Mouse (Mus musculus) retina, adult 2 months (tissue): ENCODE data around the gene Nelfb.
"Not testable (repeated sequence)": the region's sequence is repeated elsewhere in the genome, so short reads cannot be mapped to it uniquely, and the experiment has no call there.

Experiments used
- DNase-seq: peaks from one replicate; pipeline ENCODE4 v3.0.0-alpha.2; 2012; ENCODE audit warnings: low read depth, low spot score

Nelfb gene

DNA sequence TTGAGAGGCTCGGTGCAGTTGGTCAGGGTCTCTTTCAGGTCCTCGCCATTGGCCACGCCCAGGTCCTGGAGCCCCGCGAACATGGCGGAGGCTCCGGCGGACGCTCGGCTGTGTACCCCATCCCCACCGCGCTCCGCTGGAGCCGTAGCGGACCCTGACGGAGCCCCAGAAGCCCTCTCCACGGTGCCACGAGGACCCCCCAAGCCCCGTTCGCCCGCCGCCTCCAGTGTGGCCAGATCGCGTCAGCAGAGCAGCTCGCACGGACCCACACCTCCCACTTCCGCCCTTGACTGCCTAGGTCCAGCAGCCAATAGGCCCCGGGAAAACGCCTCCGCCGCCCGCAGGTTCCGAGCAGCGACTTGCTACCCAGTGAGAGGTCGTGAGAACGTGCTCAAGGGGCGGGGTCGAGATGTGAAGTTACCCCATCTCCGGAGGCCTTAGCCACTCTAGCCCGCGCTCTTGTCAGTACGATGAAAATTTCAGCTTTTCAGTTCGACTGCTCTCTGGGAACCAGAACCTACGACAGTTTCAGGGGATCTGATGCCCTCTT, at the start of gene Nelfb:
Nelfb (minus strand) TSS at position 369 of the 550 bp plus-strand sequence.
- peak; percentile 73 for DNase-seq

DNA sequence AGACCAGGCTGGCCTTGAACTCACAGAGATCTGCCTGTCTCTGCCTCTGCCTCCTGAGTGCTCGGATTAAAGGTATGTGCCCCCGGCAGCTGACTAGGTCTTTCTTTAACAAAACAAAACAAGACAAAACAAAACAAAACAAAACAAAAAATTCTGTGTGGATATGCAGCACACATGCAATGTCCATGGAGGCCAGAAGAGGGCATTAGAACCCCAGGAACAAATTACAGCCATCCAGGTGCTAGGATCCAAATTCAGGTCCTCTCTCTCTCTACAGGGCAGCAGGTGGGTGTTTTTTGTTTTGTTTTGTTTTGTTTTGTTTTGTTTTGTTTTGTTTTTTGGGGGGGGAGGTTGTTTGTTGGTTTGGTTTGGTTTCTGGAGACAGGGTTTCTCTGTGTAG, 47.6 kb upstream of the Nelfb start:
- DNase-seq, result no peak

DNA sequence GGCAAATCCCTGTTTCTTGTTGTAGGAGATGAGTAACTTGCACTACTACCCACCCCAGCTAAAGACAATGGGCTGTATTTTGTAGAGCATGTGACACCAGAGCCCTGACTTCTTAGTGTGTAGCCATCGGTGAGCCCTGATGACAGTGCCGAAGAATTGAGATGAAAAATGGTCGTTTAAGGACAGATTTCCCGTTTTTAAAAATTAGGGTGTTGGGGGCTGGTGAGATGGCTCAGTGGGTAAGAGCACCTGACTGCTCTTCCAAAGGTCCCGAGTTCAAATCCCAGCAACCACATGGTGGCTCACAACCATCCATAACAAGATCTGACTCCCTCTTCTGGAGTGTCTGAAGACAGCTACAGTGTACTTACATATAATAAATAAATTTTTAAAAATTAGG, 46.0 kb upstream of the Nelfb start:
- DNase-seq, result not testable (repeated sequence)

DNA sequence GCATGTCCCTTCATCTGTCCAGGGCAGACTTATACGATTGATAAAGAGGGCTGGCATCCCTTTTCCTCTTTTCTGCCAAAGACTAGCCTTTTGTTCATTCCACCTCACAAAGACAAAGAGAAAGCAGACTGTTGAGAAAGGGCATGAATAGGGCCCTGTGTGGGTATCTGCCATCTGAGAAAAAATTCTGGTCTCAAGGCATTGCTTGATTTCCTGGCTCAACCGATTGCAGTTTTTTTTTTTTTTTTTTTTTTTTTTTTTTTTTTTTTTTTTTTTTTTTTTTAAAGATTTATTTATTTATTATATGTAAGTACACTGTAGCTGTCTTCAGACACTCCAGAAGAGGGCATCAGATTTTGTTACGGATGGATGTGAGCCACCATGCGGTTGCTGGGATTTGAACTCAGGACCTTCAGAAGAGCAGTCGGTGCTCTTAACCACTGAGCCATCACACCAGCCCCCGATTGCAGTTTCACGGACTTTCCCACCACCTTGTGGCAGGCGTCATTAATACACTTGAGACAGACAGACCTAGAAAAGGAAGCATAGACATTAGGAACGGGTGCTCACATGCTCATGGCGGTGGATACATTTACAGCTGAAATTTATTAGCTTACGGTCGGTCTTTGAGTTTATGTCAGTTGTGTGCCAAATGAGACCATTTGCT, 45.3 kb upstream of the Nelfb start:
- DNase-seq, result not testable (repeated sequence)

DNA sequence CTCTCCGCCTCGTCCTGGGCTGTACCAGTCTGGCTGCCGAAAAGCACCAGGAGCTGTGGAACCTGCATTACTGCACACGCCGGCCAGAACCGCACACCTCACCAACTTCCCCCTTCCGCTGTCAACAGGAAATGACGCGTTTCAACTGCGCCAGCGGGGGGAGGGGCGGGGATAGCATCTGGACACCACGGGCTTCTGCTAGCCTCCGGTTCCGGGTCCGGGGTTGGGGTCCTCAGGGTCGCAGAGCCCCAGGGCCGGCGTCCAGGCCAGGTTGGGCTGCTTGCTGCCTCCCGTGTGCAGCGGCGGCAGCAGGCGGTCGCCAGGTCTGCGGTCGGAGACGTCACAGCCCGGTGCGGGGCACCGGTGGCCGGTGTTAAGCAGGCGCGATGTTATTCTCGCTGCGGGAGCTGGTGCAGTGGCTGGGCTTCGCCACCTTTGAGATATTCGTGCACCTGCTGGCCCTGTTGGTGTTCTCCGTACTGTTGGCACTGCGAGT, 44.0 kb upstream of the Nelfb start, which contains the start of gene Tmem203:
Tmem203 (plus strand) TSS at position 156 of the 496 bp plus-strand sequence.
- DNase-seq, result peak; percentile 87

DNA sequence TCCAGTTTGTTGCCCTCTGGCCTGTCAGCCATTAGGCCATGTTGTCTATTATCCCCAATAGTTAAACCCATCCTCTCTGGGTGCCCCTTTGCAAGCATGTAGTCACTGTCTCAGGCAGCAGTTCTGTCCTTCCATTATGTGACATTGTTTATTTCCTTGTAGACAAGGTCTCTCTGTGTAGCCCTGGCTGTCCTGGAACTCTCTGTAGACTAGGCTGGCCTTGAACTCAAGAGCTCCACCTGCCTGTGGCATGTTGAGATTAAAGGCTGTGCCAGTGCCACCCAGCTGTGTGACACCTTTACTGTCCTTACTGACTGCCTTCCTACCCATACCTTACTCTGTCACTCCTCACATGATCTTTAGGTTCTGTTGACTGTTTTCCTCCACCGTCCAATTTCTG, 41.0 kb upstream of the Nelfb start:
- no peak for DNase-seq

DNA sequence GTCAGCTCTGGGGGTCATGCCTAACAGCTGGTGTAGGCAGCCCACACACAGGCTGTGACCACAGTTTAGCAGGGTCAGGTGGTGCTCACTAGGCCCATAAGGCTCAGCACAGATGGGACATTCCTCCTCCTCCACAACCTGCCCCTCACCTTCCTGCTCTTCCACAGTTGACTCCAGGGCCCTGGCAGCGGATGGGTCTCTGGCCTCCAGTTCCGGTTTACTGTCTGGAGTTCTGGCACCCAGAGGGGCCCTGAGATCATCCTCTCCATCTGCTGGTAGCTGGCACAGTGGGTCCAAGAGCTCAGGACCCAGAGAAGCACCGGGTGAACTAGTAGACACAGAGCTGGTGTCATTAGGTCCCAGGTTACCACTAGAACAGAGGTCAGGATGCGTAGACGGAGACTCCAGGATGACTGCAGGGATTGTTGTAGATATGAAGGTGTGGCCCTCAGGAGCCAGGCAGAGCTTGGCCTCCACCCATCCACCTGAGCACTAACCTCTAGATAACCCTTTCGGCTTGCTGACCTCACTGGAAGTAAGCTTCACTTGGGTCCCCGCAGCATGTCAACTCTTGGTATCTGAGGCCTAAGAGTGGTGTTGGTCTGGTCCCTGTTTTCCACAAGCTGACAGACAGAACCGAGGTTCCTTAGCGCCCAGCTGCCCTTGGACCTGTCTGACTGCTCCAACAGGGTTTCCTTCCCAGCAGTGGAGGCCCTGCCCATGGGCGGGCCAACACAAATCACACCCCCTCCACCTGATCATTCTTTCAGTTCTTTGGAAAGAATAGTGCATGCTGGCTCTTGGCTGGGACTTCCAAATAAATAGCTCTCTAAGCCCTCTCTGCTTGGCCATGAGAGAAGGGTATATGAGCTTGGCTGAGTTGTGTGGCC, 35.1 kb upstream of the Nelfb start, which contains the start of gene AL732309.1:
AL732309.1 (minus strand) TSS at position 681 of the 890 bp plus-strand sequence.
- DNase-seq, result no peak

DNA sequence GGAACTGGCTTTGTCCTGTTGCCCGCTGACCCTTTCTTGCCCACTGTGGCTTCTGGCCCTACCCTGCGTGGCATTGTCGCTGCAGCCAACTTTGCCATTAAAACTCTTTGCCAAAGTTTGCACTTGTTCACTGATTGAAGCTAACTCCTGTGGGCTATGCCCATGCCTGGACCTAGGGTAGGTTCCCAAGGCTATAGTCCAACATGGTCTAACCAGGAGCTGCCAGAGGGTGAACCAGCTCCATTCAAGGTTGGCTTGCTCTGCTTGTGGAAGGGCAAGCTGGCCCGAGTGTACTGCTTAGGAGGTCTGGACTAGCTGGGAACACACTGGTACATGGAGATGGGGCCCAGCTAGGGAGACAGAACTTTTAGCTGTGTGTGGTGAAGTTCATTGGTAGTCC, 32.9 kb upstream of the Nelfb start:
- DNase-seq, result no peak

DNA sequence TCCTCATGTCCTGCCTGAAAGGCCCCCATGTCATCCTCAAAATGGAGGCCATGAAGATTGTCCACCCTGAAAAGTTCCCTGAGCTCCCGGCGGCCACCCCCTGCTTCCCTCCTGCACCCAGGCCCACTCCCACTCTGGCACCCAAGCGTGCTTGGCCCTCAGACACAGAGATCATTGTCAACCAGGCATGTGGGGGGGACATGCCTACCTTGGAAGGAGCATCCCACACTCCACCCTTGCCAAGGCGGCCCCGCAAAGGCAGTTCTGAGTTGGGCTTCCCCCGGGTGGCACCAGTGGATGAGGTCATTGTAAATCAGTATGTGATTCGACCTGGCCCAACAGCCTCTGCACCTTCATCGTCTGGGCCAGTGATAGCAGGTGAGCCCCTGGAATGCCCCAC, 32.1 kb upstream of the Nelfb start:
- DNase-seq, result no peak

DNA sequence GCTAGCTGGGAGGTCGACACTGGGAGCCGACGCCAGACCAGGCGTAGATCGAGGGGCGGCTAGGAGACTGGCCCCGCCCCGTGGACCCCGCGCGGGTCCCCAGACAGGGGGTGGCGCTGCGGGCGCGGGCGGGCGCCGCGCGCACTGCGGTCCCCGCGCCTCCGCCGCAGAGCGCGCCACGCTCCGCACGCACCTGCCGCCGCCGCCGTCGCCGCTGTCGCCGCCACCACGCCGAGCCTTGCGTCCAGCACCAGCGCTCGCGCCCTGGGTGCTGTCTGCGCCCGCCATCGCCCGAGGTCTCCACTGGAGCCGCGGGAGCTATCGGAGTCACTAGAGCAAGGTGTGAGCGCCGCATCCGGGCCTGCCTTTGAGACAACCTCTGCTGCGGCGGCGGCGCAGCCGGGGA, 30.8 kb upstream of the Nelfb start, which contains the start of the genes Rnf208 and Cysrt1:
Rnf208 (plus strand) TSS at position 155 of the 406 bp plus-strand sequence.
Cysrt1 (minus strand) TSS at position 352 of the 406 bp plus-strand sequence.
- DNase-seq, result no peak

DNA sequence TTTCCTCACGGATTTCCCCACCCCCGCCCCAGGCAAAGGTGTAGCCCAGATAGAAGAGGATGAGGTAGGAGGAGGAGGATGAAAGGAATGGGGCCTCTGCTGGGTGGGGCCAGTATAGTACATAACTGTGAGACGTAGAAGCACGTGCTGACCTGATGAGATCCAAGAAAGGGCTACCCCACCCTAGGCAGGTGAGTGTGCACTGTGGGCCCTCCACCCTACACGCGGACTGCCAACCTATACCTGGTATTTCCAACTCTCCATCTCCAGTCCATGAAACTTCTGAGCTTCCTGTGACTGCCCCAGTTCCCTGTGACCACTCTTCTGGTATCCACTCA, 30.1 kb upstream of the Nelfb start:
- no peak for DNase-seq

DNA sequence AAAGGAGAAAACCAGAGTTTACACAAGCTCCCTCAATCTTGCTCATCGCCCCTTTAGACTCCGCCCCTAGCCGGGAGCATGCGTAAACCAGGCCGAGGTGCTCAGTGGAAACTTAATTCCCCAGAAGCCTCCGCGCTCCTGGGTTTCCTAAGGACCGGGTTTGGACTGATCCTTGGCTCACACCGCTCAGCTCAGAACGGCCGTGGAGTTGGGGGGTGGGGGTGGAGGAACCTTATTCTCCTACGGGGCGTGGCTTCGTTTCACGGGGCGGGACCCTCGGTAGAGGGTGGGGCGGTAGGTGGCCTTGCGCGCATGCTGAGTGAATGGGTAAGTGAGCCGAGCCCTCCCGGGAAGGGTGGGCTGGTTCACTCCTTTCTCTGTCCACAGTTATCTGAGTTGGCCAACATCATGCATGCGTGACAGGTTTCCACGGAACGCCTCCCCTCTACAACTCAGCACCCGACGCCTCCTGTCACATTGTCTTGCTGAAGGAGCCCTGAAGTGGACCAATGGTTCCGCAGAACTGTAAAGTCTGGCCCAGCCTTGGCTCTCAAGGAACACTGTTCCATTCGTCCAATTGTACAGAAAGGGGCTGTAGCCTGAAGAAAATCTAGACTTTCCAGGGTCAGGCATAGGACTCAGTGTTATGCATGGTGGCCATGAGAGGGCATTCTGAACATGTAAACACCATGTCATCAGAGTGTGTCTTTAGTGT, 29.6 kb upstream of the Nelfb start:
- DNase-seq, result peak; percentile 58

DNA sequence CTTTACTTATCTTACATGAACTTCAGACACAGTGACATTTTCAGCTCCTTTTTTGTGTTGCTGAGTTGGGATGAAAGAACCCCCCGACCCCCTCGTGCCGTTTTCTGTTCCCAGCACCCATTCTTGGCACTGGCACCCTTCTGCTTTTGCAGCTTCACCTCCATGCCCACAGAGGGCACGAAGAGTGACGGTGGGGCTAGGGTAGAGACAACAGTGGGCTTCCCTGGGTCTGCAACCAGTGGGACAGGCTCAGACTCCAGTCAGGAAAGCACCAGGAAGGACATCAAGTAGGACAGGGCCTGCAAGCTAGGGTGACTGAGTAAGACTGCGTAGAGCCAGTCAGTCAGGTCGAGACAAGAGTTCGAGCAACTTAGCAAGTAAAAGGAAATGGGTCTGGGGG, 29.0 kb upstream of the Nelfb start:
- DNase-seq, result no peak

DNA sequence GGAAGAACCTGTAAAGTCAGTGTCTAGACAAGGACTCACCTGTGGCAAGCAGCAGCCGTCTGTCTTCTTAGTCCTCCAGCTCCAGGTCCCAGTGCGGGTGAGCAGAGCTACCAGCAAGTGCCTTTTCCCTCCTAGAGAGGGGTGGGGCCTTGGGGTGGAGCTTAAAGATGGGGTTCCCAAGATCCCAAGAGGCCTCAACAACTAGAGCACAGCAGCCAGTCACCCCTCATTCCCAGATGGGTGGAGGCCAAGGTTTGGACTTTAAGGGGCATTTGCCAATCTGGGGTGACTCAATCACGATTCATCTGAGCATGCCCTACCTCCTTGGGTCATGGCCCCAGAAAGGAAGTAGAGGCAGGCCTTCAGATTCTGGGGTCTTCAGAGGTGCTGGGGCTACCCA, 28.5 kb upstream of the Nelfb start:
- no peak for DNase-seq

DNA sequence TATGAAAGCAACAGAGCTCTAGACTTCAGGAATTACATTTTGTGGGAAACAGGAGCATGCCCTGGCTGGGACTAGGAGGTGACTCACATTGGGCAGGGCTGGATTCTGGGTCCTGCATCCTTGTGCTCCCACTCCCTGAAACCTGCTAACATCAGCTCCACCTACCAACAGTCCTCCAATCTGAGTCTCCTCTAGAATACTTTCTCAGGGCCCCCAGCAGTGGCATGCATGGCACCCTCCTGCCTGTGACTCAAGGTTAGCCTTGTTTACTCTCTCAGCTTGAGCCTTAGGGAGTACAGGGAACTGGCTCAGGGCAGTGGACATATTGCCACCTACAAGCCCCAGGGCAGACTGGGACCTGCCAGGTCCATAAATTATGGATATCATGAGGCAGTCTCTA, 26.8 kb upstream of the Nelfb start:
- DNase-seq, result no peak

DNA sequence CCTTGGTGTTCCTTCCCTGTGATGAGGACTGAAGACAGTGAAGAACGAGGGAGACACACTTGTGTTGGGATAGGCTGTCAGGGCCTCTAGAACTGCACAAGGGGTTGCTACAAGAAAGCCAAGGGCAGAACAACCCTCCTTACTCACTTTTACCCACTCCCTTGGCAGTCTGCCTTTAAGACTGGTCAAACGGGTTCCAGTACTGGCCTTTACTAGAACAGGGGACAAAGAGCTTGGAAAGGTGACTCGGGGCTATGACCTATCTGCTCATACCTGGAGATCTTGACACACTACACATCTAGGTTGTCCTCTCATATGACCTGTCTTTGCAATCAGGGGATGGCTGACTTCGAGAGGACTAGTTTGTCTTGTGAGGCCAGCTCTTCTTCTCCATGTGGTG, 26.2 kb upstream of the Nelfb start:
- DNase-seq, result no peak

DNA sequence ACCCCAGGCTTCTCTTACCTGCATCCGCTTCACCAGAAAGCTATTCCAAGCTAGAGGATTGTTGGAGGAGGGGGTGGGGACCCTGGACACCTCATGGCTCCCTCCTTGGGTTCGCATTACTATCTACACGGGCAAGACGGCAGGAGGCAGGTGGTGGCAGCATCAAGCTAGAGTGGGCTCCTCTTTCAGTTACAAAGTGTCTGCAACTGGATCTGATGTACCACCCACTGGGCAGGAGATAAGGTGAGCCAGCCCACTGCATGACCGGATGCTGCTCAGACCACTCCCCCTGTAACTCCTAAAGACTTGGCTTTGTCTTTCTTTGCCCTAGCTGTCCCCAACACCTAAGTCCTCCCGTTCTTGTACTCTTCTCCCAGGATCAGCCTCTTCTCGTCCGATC, 25.3 kb upstream of the Nelfb start, which contains the start of gene Rnf224:
Rnf224 (minus strand) TSS at position 174 of the 400 bp plus-strand sequence.
- DNase-seq, result no peak

DNA sequence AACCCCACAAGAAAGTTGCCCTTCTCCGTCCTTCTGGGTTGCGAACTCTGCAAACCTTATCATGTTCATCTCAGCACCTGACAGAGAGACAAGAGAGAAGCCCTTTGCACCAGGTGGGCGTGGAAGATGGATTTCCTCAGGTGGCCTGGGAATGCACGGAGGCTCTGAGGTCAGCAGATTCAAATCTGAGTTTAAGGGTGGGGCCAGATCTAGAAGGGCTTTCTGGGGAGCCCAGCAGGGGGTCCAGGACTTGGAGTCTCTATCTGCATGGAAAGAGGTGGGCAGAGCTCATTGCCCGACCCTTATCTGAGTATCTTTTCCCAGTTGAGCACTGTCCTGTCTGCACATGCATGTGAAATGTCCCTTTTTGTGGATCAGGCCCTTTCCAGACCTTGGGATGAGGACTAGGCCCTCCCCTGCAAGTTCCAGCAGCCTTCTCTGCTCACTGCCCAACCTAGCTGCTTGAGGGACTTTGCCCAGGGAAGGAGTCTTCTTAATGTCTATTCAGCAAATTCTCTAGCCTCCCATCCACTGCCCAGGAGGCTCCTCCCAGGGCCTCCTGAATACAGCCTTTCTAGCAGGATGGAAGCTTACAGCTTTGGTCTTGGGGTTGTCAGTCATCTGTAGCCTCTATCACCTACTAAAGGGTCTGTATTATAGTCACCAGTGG, 23.4 kb upstream of the Nelfb start:
- no peak for DNase-seq

DNA sequence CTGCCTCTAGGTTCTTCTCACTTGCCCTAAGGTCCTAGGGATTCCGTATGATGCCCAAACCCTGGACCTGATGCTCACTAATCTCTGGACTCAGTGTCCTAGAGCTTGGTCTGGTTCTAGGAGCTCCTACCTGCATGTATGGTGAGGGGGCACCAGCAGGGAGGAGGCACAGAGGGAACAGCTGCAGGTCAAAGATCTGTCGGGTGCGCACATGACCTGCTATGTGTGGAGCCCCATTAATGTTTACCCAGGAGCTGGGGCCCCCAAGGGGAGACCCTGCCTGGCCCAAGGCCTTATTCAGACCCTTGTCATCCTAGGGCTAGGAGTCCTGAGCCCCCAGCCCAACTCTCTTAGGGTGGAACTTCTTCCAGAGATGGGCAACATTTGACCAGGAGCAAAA, 22.8 kb upstream of the Nelfb start, which contains the start of gene Slc34a3:
Slc34a3 (minus strand) TSS at position 315 of the 400 bp plus-strand sequence.
- no peak for DNase-seq

DNA sequence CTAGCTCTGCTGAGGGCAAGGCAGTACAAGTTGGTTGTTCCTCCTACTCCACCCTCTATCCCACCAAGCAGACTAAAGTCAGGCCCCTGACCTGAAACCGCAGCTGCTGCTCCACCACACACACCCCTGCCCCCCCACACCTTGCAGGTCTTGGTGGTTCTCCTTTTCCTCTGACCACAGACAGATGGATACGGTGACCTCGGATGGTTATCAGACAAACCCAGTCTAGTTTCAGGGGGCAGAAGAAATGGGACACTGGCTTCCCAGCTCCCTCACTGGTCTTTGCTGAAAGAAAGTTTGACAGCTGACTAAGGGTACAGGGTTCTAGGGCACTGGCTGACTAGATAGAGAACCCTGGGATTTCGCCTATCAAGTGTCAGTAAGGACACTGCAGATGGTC, 22.1 kb upstream of the Nelfb start:
- DNase-seq, result no peak

DNA sequence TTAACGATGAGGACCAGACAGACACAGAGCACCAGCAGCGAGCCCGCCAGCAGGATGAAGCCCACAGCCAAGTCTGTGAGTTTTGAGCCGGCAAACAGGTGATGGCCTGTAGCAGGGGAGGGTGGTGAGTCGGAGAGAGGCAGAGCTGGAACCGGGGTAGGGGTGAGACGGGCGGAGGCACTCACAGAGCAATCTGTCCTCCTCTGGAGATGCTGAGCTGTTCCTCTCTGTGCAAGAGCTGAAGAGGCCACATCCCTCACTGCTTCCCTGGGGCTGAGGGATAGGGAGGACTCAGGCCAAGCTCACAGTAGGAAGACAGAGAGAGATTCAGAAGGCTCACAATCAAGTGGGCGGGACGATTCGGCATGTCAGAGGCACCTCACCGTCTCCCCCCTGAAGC, 19.7 kb upstream of the Nelfb start:
- no peak for DNase-seq
